Mouse (Mus musculus) CD4-positive, CD25-positive, alpha-beta regulatory T cell, adult 4 months (primary cell): Measurements from ENCODE around the gene Fnbp1l. TPM values are rescaled to one million over a fixed set of nuclear protein-coding genes. Genes with fewer than 3 reads are reported as not detected.

Source experiments
- ATAC-seq: one replicate; pipeline ENCODE4 v1.8.0; 2017
- polyA plus RNA-seq, 2 experiments: library from polyadenylated mRNA; unstranded; fragments of 100-300 nt; shearing (Covaris generic); gene quantifications; one replicate each; pipeline ENCODE4 v1.2.1; 2017

The Fnbp1l gene
- polyA plus RNA-seq, result under 1 TPM; 0.09 to 0.34 TPM

GRCm38 (mm10) chr3:122618991-122619930 is at the start of gene Fnbp1l:
Gene Fnbp1l (minus strand): TSS chr3:122619715.
- ATAC-seq, result peak; percentile 35

- ATAC-seq, result no peak
Measured at GRCm38 (mm10) chr3:122660795-122661194, 41.3 kb upstream of the Fnbp1l start.

- no peak for ATAC-seq
Measured at GRCm38 (mm10) chr3:122659261-122659917, 39.9 kb upstream of the Fnbp1l start.

GRCm38 (mm10) chr3:122647195-122647837 is 27.8 kb upstream of the Fnbp1l start:
- no peak for ATAC-seq

DNA sequence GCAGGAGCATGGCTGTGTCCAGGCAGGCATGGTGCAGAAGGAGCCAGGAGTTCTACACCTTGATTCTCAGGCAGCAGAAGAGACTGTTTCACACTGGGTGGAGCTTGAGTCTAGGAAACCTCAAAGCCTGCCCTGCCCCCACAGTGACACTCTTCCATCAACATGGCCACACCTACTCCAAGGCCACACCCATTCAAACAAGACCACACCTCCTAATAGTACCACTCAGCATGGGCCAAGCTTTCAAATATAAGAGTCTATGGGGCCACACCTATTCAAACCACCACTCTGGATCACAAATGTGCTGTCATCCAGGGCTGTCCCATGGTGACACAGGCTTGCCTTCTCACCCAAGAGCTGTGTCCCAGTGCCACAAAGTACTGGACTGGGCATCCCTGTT is 20.8 kb upstream of the Fnbp1l start:
- no peak for ATAC-seq

GRCm38 (mm10) chr3:122639197-122639475 is 19.6 kb upstream of the Fnbp1l start:
- peak; percentile 11 for ATAC-seq

GRCm38 (mm10) chr3:122638329-122639196 is 19.0 kb upstream of the Fnbp1l start:
- ATAC-seq, result peak; percentile 94

DNA sequence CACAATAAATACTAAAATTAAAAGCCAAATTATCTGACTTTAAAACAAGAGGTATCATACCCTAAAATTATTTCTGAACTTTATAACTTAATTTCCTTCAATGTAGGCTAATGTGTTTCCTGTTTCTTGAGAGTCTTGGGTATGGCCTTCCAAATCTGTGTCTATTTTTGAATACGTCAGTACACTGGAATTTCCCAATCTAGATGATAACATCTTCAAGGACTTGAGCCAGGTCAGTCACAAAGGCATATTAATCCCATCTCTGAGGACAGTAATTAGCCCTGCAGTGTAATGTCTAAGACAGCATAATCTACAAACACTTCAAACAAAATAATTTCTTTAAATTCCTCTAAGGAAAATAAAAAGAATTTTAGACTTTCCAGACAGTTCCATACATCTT is 17.8 kb upstream of the Fnbp1l start:
- ATAC-seq, result no peak

- ATAC-seq, result no peak
Measured at GRCm38 (mm10) chr3:122635246-122635645, 15.7 kb upstream of the Fnbp1l start.

DNA sequence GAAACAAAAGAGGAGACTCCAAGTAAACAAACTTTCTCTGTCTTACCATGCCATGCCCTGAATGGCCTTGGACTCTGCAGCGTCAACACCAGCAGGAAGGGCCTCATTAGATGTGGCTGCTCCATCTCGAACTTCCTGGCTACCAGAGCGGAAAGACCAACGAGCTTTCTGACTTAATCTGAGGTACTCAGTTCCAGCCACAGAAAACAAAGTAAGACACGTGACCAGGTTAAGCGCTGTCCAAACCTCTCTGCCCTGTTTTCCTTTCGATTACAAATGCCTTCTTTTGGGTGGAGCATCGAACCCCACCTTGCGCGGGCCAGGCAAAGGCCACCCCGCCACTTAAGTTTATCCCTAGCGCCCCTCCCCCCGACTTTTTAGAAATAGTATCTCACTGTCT is 10.1 kb upstream of the Fnbp1l start:
- ATAC-seq, result peak; percentile 74

- ATAC-seq, result no peak
Measured at GRCm38 (mm10) chr3:122628956-122629355, 9.4 kb upstream of the Fnbp1l start.

DNA sequence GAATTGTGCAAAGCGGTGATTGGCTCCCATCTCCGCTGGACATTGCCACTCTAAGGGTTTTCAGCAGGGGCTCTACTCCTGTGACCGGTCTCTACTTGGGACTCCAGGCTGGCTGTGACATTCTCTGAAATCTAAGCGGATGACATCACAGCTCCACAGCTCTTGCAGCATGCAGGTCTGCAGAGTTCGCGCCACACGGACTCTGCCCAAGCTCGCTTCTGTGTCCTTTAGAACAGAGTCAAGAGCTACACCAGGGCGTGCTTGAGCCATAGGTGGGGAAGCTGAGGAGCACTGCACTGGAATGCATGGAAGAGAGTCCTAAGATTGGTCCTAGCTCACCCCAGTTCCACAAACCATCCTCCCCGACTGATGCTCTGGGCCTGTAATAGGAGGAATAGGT is 9.0 kb upstream of the Fnbp1l start:
- ATAC-seq, result no peak

GRCm38 (mm10) chr3:122627846-122628245 is 8.3 kb upstream of the Fnbp1l start:
- no peak for ATAC-seq

DNA sequence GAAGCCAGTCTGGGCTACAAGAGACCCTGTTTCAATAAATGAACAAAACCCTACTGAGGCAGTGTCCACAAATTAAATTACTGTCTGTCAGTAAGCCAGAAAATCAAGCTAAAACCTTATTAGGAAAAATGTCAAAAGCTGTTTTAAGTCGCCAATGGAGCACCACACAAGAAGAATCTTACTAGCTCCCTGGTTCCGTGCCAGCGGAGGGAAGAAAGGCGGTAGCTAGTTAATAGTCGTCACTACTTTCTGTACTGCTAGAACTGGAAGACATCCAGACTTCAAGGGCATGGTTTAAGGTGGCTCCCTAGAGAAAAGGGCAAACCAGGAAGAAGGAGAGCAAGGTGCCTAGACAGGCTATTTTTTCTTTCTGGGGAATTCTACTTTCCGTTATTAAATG is 5.1 kb upstream of the Fnbp1l start:
- no peak for ATAC-seq

- peak; percentile 48 for ATAC-seq
Measured at GRCm38 (mm10) chr3:122620285-122620931, 893 bp upstream of the Fnbp1l start.

- no peak for ATAC-seq
Measured at GRCm38 (mm10) chr3:122619931-122620284, 393 bp upstream of the Fnbp1l start.

- no peak for ATAC-seq
Measured at GRCm38 (mm10) chr3:122618402-122618801, 1.1 kb downstream of the Fnbp1l start.

- no peak for ATAC-seq
Measured at GRCm38 (mm10) chr3:122617613-122618340, 1.7 kb downstream of the Fnbp1l start.

GRCm38 (mm10) chr3:122612537-122612936 is 7.0 kb downstream of the Fnbp1l start:
- no peak for ATAC-seq

GRCm38 (mm10) chr3:122611761-122612160 is 7.8 kb downstream of the Fnbp1l start:
- ATAC-seq, result no peak

DNA sequence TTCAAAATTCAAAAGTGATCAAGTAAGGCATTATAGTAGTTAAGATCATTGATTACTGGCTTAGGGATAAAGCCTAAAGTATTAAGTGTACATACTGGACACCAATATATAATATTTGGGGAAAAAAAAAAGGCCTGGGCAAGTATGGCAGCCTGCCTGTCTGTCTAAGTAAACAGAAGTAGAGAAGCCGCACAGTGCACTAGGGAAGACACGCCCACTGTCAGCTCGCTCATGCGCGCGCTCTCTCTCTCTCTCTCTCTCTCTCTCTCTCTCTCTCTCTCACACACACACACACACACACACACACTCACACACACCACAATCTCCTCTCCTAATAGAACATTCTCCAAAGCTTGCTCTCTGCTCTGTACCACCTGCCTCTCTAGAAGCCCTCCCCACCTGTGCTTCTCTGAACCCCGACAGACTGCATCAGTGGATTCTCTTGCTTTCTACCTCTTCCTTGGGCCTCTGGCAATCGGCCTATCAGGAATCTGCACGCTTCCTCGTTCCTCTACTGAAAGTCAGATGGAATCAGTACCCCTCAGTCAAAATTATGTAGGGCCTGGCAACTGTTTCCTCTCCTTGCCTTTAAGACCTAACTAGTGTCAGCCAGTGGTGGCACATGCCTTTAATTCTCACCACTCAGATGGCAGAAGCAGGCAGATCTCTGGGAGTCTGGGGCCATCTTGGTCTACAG is 13.3 kb downstream of the Fnbp1l start:
- no peak for ATAC-seq
